ENCODE assay signal across 7 mouse cellular contexts in the genomic region with DNA sequence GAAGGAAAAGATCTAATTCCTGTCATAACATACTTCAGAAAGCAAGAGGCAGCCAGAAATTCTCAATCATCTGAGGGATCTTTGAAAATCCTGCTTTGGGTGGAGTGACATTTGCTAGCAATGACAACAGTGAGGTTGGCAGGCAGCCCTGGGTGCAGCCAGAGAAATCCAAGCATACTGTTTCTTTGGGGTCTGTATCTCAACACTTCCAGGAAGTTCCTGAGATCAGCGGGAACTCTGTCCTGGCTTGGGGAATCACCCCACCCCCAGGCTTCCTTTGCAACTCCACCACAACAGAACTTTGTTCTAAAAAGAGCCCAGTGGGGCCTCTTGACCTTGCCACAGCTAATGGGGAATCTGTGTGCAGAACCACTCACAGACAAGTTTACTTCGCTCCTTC.
DNase-seq lines count a peak whose midpoint lies in the region; ATAC-seq and TF ChIP-seq lines count a peak whose summit lies in the region.

No protein-coding gene starts in this region.

- H3K9me3 ChIP-seq in embryonic facial prominence, embryonic 12.5 days, result no peaks in the 10 kb centered on the region
- no peaks in the 10 kb centered on the region for H3K9me3 ChIP-seq in heart, postnatal 0 days (replicated peaks; ENCODE audit: control insufficient read depth, low read length)
- no peaks in the 10 kb centered on the region for H3K9me3 ChIP-seq in intestine, embryonic 16.5 days (ENCODE audit: control insufficient read depth, low read length)

- DNase-seq in testis, postnatal 10 days (ENCODE audit: low spot score), result peak; percentile 45
- DNase-seq in testis, postnatal 14 days (ENCODE audit: low spot score), result no peak
- DNase-seq in heart, postnatal 0 days (ENCODE audit: low spot score), result peak; percentile 54
- peak; percentile 71 for DNase-seq in lung, postnatal 14 days

- H3K27ac ChIP-seq in embryonic facial prominence, embryonic 12.5 days, result 0 out of 2 replicates have a peak overlapping the region, but pooled peaks have one; percentile 11
- peak overlapping the region; percentile 52 for H3K27ac ChIP-seq in heart, postnatal 0 days (ENCODE audit: low read depth)
- no peak overlapping the region for H3K27ac ChIP-seq in intestine, embryonic 16.5 days (ENCODE audit: low read length)

- TF ChIP-seq EP300 in heart, postnatal 0 days (IDR thresholded peaks at IDR 0.05; ENCODE audit: low read depth), result no peak

- H3K36me3 ChIP-seq in embryonic facial prominence, embryonic 12.5 days, result no peaks in the 10 kb centered on the region
- H3K36me3 ChIP-seq in heart, postnatal 0 days (replicated peaks; ENCODE audit: control insufficient read depth, insufficient read depth, low read length), result no peaks in the 10 kb centered on the region
- H3K36me3 ChIP-seq in intestine, embryonic 16.5 days (ENCODE audit: control insufficient read depth, insufficient read depth, low read length), result no peaks in the 10 kb centered on the region

- ATAC-seq in embryonic facial prominence, embryonic 12.5 days (ENCODE audit: insufficient number of reproducible peaks, insufficient read depth, low FRiP score, low TSS enrichment), result no peak
- ATAC-seq in heart, postnatal 0 days (ENCODE audit: insufficient read depth, low read depth), result peak; percentile 57
- no peak for ATAC-seq in activated CD4-positive, CD25-positive, alpha-beta regulatory T cell, adult 4 months
- ATAC-seq in intestine, embryonic 16.5 days, result no peak

- no peak overlapping the region for H3K4me2 ChIP-seq in embryonic facial prominence, embryonic 12.5 days (replicated peaks)
- no peak overlapping the region for H3K4me2 ChIP-seq in heart, postnatal 0 days (ENCODE audit: low read depth, low read length)
- H3K4me2 ChIP-seq in intestine, embryonic 16.5 days (ENCODE audit: low read depth, low read length), result no peak overlapping the region

- H3K4me1 ChIP-seq in embryonic facial prominence, embryonic 12.5 days, result peaks cover 10% of the 10 kb centered on the region; the same call in 1 of the 2 replicates
- H3K4me1 ChIP-seq in heart, postnatal 0 days (ENCODE audit: control insufficient read depth, insufficient read depth), result peaks cover 16% of the 10 kb centered on the region; the same call in 1 of the 2 replicates
- H3K4me1 ChIP-seq in intestine, embryonic 16.5 days (ENCODE audit: control insufficient read depth, insufficient read depth, low read length), result no peaks in the 10 kb centered on the region

- WGBS in embryonic facial prominence, embryonic 12.5 days, result 22% methylated on average over 2 of the region's 2 CpGs
- WGBS in heart, postnatal 0 days, result 21% methylated on average over 2 of the region's 2 CpGs
- 63% methylated on average over 2 of the region's 2 CpGs for WGBS in intestine, embryonic 16.5 days

- H3K27me3 ChIP-seq in embryonic facial prominence, embryonic 12.5 days, result no peaks in the 10 kb centered on the region
- H3K27me3 ChIP-seq in heart, postnatal 0 days (ENCODE audit: control insufficient read depth, insufficient read depth, low read length), result no peaks in the 10 kb centered on the region
- H3K27me3 ChIP-seq in intestine, embryonic 16.5 days (replicated peaks; ENCODE audit: control insufficient read depth, insufficient read depth, low read length), result no peaks in the 10 kb centered on the region

- H3K4me3 ChIP-seq in embryonic facial prominence, embryonic 12.5 days, result no peak overlapping the region
- no peak overlapping the region for H3K4me3 ChIP-seq in heart, postnatal 0 days (ENCODE audit: low read depth, low read length)
- H3K4me3 ChIP-seq in intestine, embryonic 16.5 days (ENCODE audit: low read length), result no peak overlapping the region

- TF ChIP-seq CTCF in heart, postnatal 0 days (IDR thresholded peaks at IDR 0.05; ENCODE audit: low read depth), result no peak

- H3K9ac ChIP-seq in embryonic facial prominence, embryonic 12.5 days, result no peak overlapping the region
- no peak overlapping the region for H3K9ac ChIP-seq in heart, postnatal 0 days (replicated peaks; ENCODE audit: low read depth, low read length)
- H3K9ac ChIP-seq in intestine, embryonic 16.5 days (ENCODE audit: low read depth, low read length), result no peak overlapping the region
